Mouse (Mus musculus): ENCODE data around the gene Sdr9c7. TPM values are rescaled to one million over a fixed set of nuclear protein-coding genes. Genes with fewer than 3 reads are reported as not detected.

The Sdr9c7 gene
- total RNA-seq, 2 experiments from 2014 or later, result not detected

GRCm38 (mm10) chr10:127956168-127956816, 58.0 kb downstream of the Sdr9c7 start:
- intact Hi-C loops (cut with DNase I), result loop anchor here (1.0 to 5.0 kb wide), 2 partner anchors 52 to 231 kb away; no protein-coding TSS in a partner anchor

GRCm38 (mm10) chr10:127959161-127959679, 60.9 kb downstream of the Sdr9c7 start:
- intact Hi-C loops (cut with DNase I), result loop anchor here (5.0 kb wide), 1 partner anchor 228 kb away; no protein-coding TSS in a partner anchor
- no peak for DNase-seq

More at GRCm38 (mm10) chr10:127956168-127956816, 58.0 kb downstream of the Sdr9c7 start:
- peak; percentile 70 to 88 for DNase-seq

Other genes starting within 250 kb of the Sdr9c7 start
- 1 to 10 TPM; 5.0 to 7.0 TPM for gene Nemp1, start 231.6 kb upstream of the Sdr9c7 start, total RNA-seq (2021)
- gene Nab2, start 229.9 kb upstream of the Sdr9c7 start, total RNA-seq (2021), result 10 to 100 TPM in 1 of 2 experiments, 1 to 10 TPM in 1; 8.5 to 11.7 TPM
- gene Myo1a, start 193.3 kb upstream of the Sdr9c7 start, total RNA-seq (2021), result not detected
- not detected for gene Tac2, start 174.0 kb upstream of the Sdr9c7 start, total RNA-seq (2021)
- gene Zbtb39, start 159.0 kb upstream of the Sdr9c7 start, total RNA-seq (2021), result 1 to 10 TPM; 8.1 to 9.6 TPM
- gene Gpr182, start 146.8 kb upstream of the Sdr9c7 start, total RNA-seq (2021), result 1 to 10 TPM; 4.6 to 4.7 TPM
- under 1 TPM; 0.10 to 0.12 TPM for gene Rdh1, start 138.8 kb upstream of the Sdr9c7 start, total RNA-seq (2021)
- gene Rdh16f1, start 138.7 kb upstream of the Sdr9c7 start, total RNA-seq (2021), result under 1 TPM in 1 of 2 experiments, not detected in 1; 0.17 TPM
- under 1 TPM in 1 of 2 experiments, not detected in 1; 0.74 TPM for gene Rdh9, start 122.1 kb upstream of the Sdr9c7 start, total RNA-seq (2021)
- not detected for gene Rdh16, start 97.4 kb upstream of the Sdr9c7 start, total RNA-seq (2021)
- not detected for gene Rdh19, start 48.6 kb upstream of the Sdr9c7 start, total RNA-seq (2021)
- gene Rdh16f2, start 32.0 kb upstream of the Sdr9c7 start, total RNA-seq (2021), result not detected
- not detected for gene Rdh7, start 9.7 kb upstream of the Sdr9c7 start, total RNA-seq (2021)
- gene Hsd17b6, start 109.1 kb downstream of the Sdr9c7 start, total RNA-seq (2021), result not detected
- 1 to 10 TPM; 8.2 to 9.6 TPM for gene Prim1, start 116.7 kb downstream of the Sdr9c7 start, total RNA-seq (2021)
- 100 to 1,000 TPM; 639 to 645 TPM for gene Naca, start 137.1 kb downstream of the Sdr9c7 start, total RNA-seq (2021)
- gene Ptges3, start 160.4 kb downstream of the Sdr9c7 start, total RNA-seq (2021), result 10 to 100 TPM; 91.9 to 99.8 TPM
- 1,000 to 10,000 TPM; 7,591 to 7,651 TPM for gene Atp5b, start 184.8 kb downstream of the Sdr9c7 start, total RNA-seq (2021)
- 10 to 100 TPM; 26.1 to 27.8 TPM for gene Baz2a, start 193.1 kb downstream of the Sdr9c7 start, total RNA-seq (2021)

All from heart, postnatal 10 days (tissue).